ENCODE assay signal across 8 mouse cellular contexts in genomic region chrX:57392367-57393246, GRCm38 (mm10). TPM values are rescaled to one million over a fixed set of nuclear protein-coding genes. Genes with fewer than 3 reads are reported as not detected.
A peak's percentile ranks its signal among the peaks of the same experiment; 100 is the strongest.
DNase-seq lines count a peak whose midpoint lies in the region; ATAC-seq and TF ChIP-seq lines count a peak whose summit lies in the region.

TSS of gene Rbmx (minus strand) at chrX:57393036.

- no peaks in the 10 kb centered on the region for H3K4me1 ChIP-seq in forebrain, embryonic 10.5 days
- H3K4me1 ChIP-seq in heart, embryonic 15.5 days (replicated peaks): no peaks in the 10 kb centered on the region
- peaks cover 0 to 5% of the 10 kb centered on the region in 2 experiments; a peak in 1 of 4 replicates for H3K4me1 ChIP-seq in liver, embryonic 14.5 days (replicated peaks; ENCODE audit: control insufficient read depth in 2 of 2, insufficient read depth in 2 of 2, low read length in 1 of 2)
- H3K4me1 ChIP-seq in neural tube, embryonic 11.5 days (ENCODE audit: control insufficient read depth, insufficient read depth, low read length): no peaks in the 10 kb centered on the region
- no peaks in the 10 kb centered on the region for H3K4me1 ChIP-seq in stomach, postnatal 0 days (replicated peaks; ENCODE audit: control insufficient read depth, insufficient read depth)

- DNase-seq in CD8-positive naive resting alpha-beta T cell, adult 2 months (ENCODE audit: low read depth in 2 of 2, low spot score in 2 of 2): peak; percentile 71 to 78
- DNase-seq in c-Kit-positive CD71-negative TER-119-negative erythroid progenitor cells, embryonic 14.5 days (ENCODE audit: low read depth): peak; percentile 77
- DNase-seq in forebrain, embryonic 10.5 days (ENCODE audit: extremely low spot score, low spot score): peak; percentile 77
- peak; percentile 88 to 90 for DNase-seq in kidney, postnatal 25 days
- peak; percentile 84 to 86 (median 85) for DNase-seq in liver, embryonic 14.5 days (ENCODE audit: low read depth in 3 of 3, low spot score in 3 of 3)
- DNase-seq in neural tube, embryonic 11.5 days (ENCODE audit: low spot score): peak; percentile 80
- peak; percentile 80 for DNase-seq in stomach, postnatal 0 days (ENCODE audit: low spot score)

- no peak for TF ChIP-seq CTCF in liver, embryonic 14.5 days (IDR thresholded peaks at IDR 0.05; ENCODE audit: low read depth)
- no peak for TF ChIP-seq CTCF in stomach, postnatal 0 days (IDR thresholded peaks at IDR 0.05; ENCODE audit: low read depth)

- ATAC-seq in heart, embryonic 15.5 days (replicated peaks; ENCODE audit: insufficient number of reproducible peaks, insufficient read depth, low FRiP score, low read depth): peak; percentile 95
- peak; percentile 92 for ATAC-seq in liver, embryonic 14.5 days (ENCODE audit: insufficient read depth)
- peak; percentile 95 for ATAC-seq in neural tube, embryonic 11.5 days (ENCODE audit: insufficient read depth, low FRiP score, low TSS enrichment)
- ATAC-seq in stomach, postnatal 0 days (ENCODE audit: low FRiP score, low TSS enrichment): peak; percentile 98

- no peaks in the 10 kb centered on the region for H3K9me3 ChIP-seq in forebrain, embryonic 10.5 days
- H3K9me3 ChIP-seq in heart, embryonic 15.5 days (replicated peaks): no peaks in the 10 kb centered on the region
- no peaks in the 10 kb centered on the region for H3K9me3 ChIP-seq in liver, embryonic 14.5 days (ENCODE audit: control insufficient read depth, low read length)
- no peaks in the 10 kb centered on the region for H3K9me3 ChIP-seq in neural tube, embryonic 11.5 days (ENCODE audit: control insufficient read depth, low read length)
- H3K9me3 ChIP-seq in stomach, postnatal 0 days (ENCODE audit: control insufficient read depth, low read length): no peaks in the 10 kb centered on the region

- H3K27ac ChIP-seq in forebrain, embryonic 10.5 days: peak within 1 kb of the TSS; percentile 93
- H3K27ac ChIP-seq in heart, embryonic 15.5 days: peak within 1 kb of the TSS; percentile 95
- H3K27ac ChIP-seq in liver, embryonic 14.5 days: peak within 1 kb of the TSS; percentile 90
- peak within 1 kb of the TSS; percentile 83 for H3K27ac ChIP-seq in neural tube, embryonic 11.5 days (ENCODE audit: low read depth, low read length)
- peak within 1 kb of the TSS; percentile 93 for H3K27ac ChIP-seq in stomach, postnatal 0 days (replicated peaks)

- peak within 1 kb of the TSS; percentile 65 for H3K4me3 ChIP-seq in forebrain, embryonic 10.5 days
- H3K4me3 ChIP-seq in heart, embryonic 15.5 days: peak within 1 kb of the TSS; percentile 64
- H3K4me3 ChIP-seq in liver, embryonic 14.5 days (ENCODE audit: insufficient read depth in 1 of 2, low read depth in 2 of 2, low read length in 2 of 2): peak within 1 kb of the TSS; percentile 74 to 92
- H3K4me3 ChIP-seq in neural tube, embryonic 11.5 days (ENCODE audit: low read depth, low read length): peak within 1 kb of the TSS; percentile 58
- H3K4me3 ChIP-seq in stomach, postnatal 0 days (ENCODE audit: low read depth, low read length): peak within 1 kb of the TSS; percentile 55

- H3K4me2 ChIP-seq in heart, embryonic 15.5 days: peak within 1 kb of the TSS; percentile 53
- H3K4me2 ChIP-seq in liver, embryonic 14.5 days (ENCODE audit: low read depth): peak within 1 kb of the TSS; percentile 69
- peak within 1 kb of the TSS; percentile 29 for H3K4me2 ChIP-seq in neural tube, embryonic 11.5 days (ENCODE audit: low read depth)
- peak within 1 kb of the TSS; percentile 51 for H3K4me2 ChIP-seq in stomach, postnatal 0 days (replicated peaks; ENCODE audit: low read depth)

- peaks cover 32% of the 10 kb centered on the region for H3K36me3 ChIP-seq in forebrain, embryonic 10.5 days (replicated peaks)
- H3K36me3 ChIP-seq in heart, embryonic 15.5 days: peaks cover 8% of the 10 kb centered on the region
- peaks cover 21% of the 10 kb centered on the region for H3K36me3 ChIP-seq in liver, embryonic 14.5 days (replicated peaks; ENCODE audit: control insufficient read depth, insufficient read depth, low read depth)
- no peaks in the 10 kb centered on the region for H3K36me3 ChIP-seq in neural tube, embryonic 11.5 days (ENCODE audit: control insufficient read depth, insufficient read depth, low read length)
- H3K36me3 ChIP-seq in stomach, postnatal 0 days (ENCODE audit: control insufficient read depth, insufficient read depth, low read length): no peaks in the 10 kb centered on the region

- TF ChIP-seq EP300 in liver, embryonic 14.5 days (IDR thresholded peaks at IDR 0.05; ENCODE audit: low read depth): peak; percentile 34; the same call in 1 of the 2 replicates
- TF ChIP-seq EP300 in stomach, postnatal 0 days (optimal IDR thresholded peaks at IDR 0.05): peak; percentile 39

- 18% methylated on average over 50 of the region's 50 CpGs for WGBS in forebrain, embryonic 10.5 days
- WGBS in heart, embryonic 15.5 days: 12% methylated on average over 50 of the region's 50 CpGs
- 12% methylated on average over 45 of the region's 50 CpGs for WGBS in liver, embryonic 14.5 days (ENCODE audit: insufficient replicate concordance)
- 16% methylated on average over 50 of the region's 50 CpGs for WGBS in neural tube, embryonic 11.5 days
- whole genome bisulfite sequencing in stomach, postnatal 0 days: 20% methylated on average over 50 of the region's 50 CpGs

- H3K9ac ChIP-seq in heart, embryonic 15.5 days: peak within 1 kb of the TSS; percentile 71
- H3K9ac ChIP-seq in liver, embryonic 14.5 days (replicated peaks): peak within 1 kb of the TSS; percentile 80
- H3K9ac ChIP-seq in neural tube, embryonic 11.5 days (ENCODE audit: low read length): peak within 1 kb of the TSS; percentile 85
- H3K9ac ChIP-seq in stomach, postnatal 0 days (ENCODE audit: low read length): peak within 1 kb of the TSS; percentile 66

- H3K27me3 ChIP-seq in forebrain, embryonic 10.5 days (ENCODE audit: poor library complexity, severe bottlenecking): no peaks in the 10 kb centered on the region
- H3K27me3 ChIP-seq in heart, embryonic 15.5 days: no peaks in the 10 kb centered on the region
- H3K27me3 ChIP-seq in liver, embryonic 14.5 days (ENCODE audit: control insufficient read depth, insufficient read depth, low read length): no peaks in the 10 kb centered on the region
- no peaks in the 10 kb centered on the region for H3K27me3 ChIP-seq in neural tube, embryonic 11.5 days (ENCODE audit: control insufficient read depth, insufficient read depth, low read length)
- no peaks in the 10 kb centered on the region for H3K27me3 ChIP-seq in stomach, postnatal 0 days (ENCODE audit: control insufficient read depth, insufficient read depth, low read length)

RNA-seq across cellular contexts. Expression of gene Rbmx, which starts in this region (rescaled TPM):
- 195 TPM in 2 replicates for polyA plus RNA-seq in forebrain, embryonic 10.5 days (2016; fragmentation: Nextera tagmentation; extraction: Ambion mirVana)
- polyA plus RNA-seq in heart, embryonic 15.5 days (2015; fragmentation: Nextera tagmentation; extraction: Ambion mirVana): 75.9 and 80.1 TPM in 2 replicates
- 13.0 and 20.6 TPM in 2 replicates for polyA plus RNA-seq in liver, embryonic 14.5 days (2012; rRNA removed)
- 22.5 TPM in 2 replicates for polyA plus RNA-seq in liver, embryonic 14.5 days (2014; fragmentation: Nextera tagmentation; extraction: Ambion mirVana)
- polyA plus RNA-seq in neural tube, embryonic 11.5 days (2014; fragmentation: Nextera tagmentation; extraction: Ambion mirVana): 259 and 261 TPM in 2 replicates
- 37.2 and 37.9 TPM in 2 replicates for polyA plus RNA-seq in stomach, postnatal 0 days (2015; fragmentation: Nextera tagmentation; extraction: Ambion mirVana)

Comparison
In these comparisons a context has a peak if more than half of its experiments do, and no peak if none do; other contexts are left out.
1. Peak in every context shown above with its lines: DNase-seq, ATAC-seq, H3K4me3 ChIP-seq and H3K27ac ChIP-seq.